Mouse (Mus musculus): Measurements from ENCODE around the gene Tle4.

The Tle4 gene

GRCm38 (mm10) chr19:14590154-14590553 lies 7.7 kb downstream of the Tle4 start:
- DNase-seq = no peak

- peak; percentile 49 to 63 for DNase-seq
These were observed 9.4 kb downstream of the Tle4 start for GRCm38 (mm10) chr19:14588221-14589123.

GRCm38 (mm10) chr19:14586171-14586570 lies 11.7 kb downstream of the Tle4 start:
- peak in 1 of 2 experiments; percentile 28 for DNase-seq

- DNase-seq = no peak
These were observed 12.1 kb downstream of the Tle4 start for GRCm38 (mm10) chr19:14585731-14586130.

GRCm38 (mm10) chr19:14585235-14585634 lies 12.6 kb downstream of the Tle4 start:
- DNase-seq = no peak

GRCm38 (mm10) chr19:14578698-14579097 lies 19.2 kb downstream of the Tle4 start:
- no peak for DNase-seq

GRCm38 (mm10) chr19:14578016-14578415 lies 19.8 kb downstream of the Tle4 start:
- no peak for DNase-seq

- no peak for DNase-seq
These were observed 21.5 kb downstream of the Tle4 start for GRCm38 (mm10) chr19:14576311-14576710.

GRCm38 (mm10) chr19:14568879-14569278 lies 29.0 kb downstream of the Tle4 start:
- DNase-seq = no peak

GRCm38 (mm10) chr19:14567081-14567480 lies 30.8 kb downstream of the Tle4 start:
- DNase-seq = no peak

GRCm38 (mm10) chr19:14566564-14567021 lies 31.3 kb downstream of the Tle4 start:
- DNase-seq = no peak

GRCm38 (mm10) chr19:14565424-14566069 lies 32.3 kb downstream of the Tle4 start:
- DNase-seq = no peak

- DNase-seq = no peak
These were observed 34.4 kb downstream of the Tle4 start for GRCm38 (mm10) chr19:14563273-14563959.

- DNase-seq = no peak
These were observed 50.0 kb downstream of the Tle4 start for GRCm38 (mm10) chr19:14547871-14548270.

GRCm38 (mm10) chr19:14547133-14547842 lies 50.6 kb downstream of the Tle4 start:
- no peak for DNase-seq

- DNase-seq = no peak
These were observed 52.4 kb downstream of the Tle4 start for GRCm38 (mm10) chr19:14545485-14545884.

GRCm38 (mm10) chr19:14543305-14543704 lies 54.5 kb downstream of the Tle4 start:
- no peak for DNase-seq

GRCm38 (mm10) chr19:14540678-14541077 lies 57.2 kb downstream of the Tle4 start:
- DNase-seq = no peak

GRCm38 (mm10) chr19:14536676-14537075 lies 61.2 kb downstream of the Tle4 start:
- DNase-seq = no peak

- DNase-seq = no peak
These were observed 63.4 kb downstream of the Tle4 start for GRCm38 (mm10) chr19:14534447-14534846.

- no peak for DNase-seq
These were observed 65.0 kb downstream of the Tle4 start for GRCm38 (mm10) chr19:14532861-14533260.

GRCm38 (mm10) chr19:14520098-14520802 lies 77.6 kb downstream of the Tle4 start:
- no peak for DNase-seq

All from kidney, adult 8-10 months (tissue).